Mouse (Mus musculus) limb, embryonic 12.5 days (tissue): ENCODE results near the gene Ogfod2. TPM values are rescaled to one million over a fixed set of nuclear protein-coding genes. Genes with fewer than 3 reads are reported as not detected.

Experiments used
- ATAC-seq: fragments of 200-750 bp; cut with Nextera tagmentation; 2 replicates; pipeline ENCODE4 v1.8.0; 2017; ENCODE audit warnings: low read depth, moderate TSS enrichment; ENCODE audit not compliant: insufficient number of reproducible peaks, insufficient read depth, low FRiP score, low TSS enrichment
- H3K27ac ChIP-seq: fragments of 300-500 bp; sonication (generic); 2 replicates; pipeline ENCODE4 v1.5.1; 2016; ENCODE audit warnings: mild to moderate bottlenecking, moderate library complexity
- H3K27me3 ChIP-seq: fragments of 300-500 bp; sonication (generic); 2 replicates; pipeline ENCODE4 v1.6.1; 2016; ENCODE audit warnings: mild to moderate bottlenecking, moderate library complexity
- H3K36me3 ChIP-seq: fragments of 300-500 bp; sonication (generic); 2 replicates; pipeline ENCODE4 v1.6.1; 2016; ENCODE audit warnings: mild to moderate bottlenecking, moderate library complexity
- H3K4me1 ChIP-seq: fragments of 300-500 bp; sonication (generic); replicated peaks from 2 replicates; pipeline ENCODE4 v1.6.1; 2016
- H3K4me2 ChIP-seq: fragments of 300-500 bp; sonication (generic); 2 replicates; pipeline ENCODE4 v1.6.1; 2016; ENCODE audit warnings: mild to moderate bottlenecking, moderate library complexity
- H3K4me3 ChIP-seq: fragments of 300-500 bp; sonication (generic); replicated peaks from 2 replicates; pipeline ENCODE4 v1.5.1; 2016; ENCODE audit warnings: mild to moderate bottlenecking
- H3K9ac ChIP-seq: fragments of 300-500 bp; sonication (generic); replicated peaks from 2 replicates; pipeline ENCODE4 v1.6.1; 2016; ENCODE audit warnings: mild to moderate bottlenecking, moderate library complexity
- H3K9me3 ChIP-seq: fragments of 300-500 bp; sonication (generic); 2 replicates; pipeline ENCODE4 v1.6.1; 2016; ENCODE audit warnings: mild to moderate bottlenecking, moderate library complexity
- WGBS: fragments of 180-500 bp; shearing (Covaris S2); methylation state at CpG from one replicate; pipeline ENCODE4 v1.1.7; 2016; 5-methylcytosine and 5-hydroxymethylcytosine counted together
- polyA plus RNA-seq: library from polyadenylated mRNA; unstranded; fragments of >200 nt; fragmentation: Nextera tagmentation; extraction: Ambion mirVana; gene quantifications from 2 replicates; pipeline ENCODE4 v1.2.1, GENCODE M21; 2016

Ogfod2 gene
- polyA plus RNA-seq, 1 experiment from 2014 or later = 13.9 TPM

DNA sequence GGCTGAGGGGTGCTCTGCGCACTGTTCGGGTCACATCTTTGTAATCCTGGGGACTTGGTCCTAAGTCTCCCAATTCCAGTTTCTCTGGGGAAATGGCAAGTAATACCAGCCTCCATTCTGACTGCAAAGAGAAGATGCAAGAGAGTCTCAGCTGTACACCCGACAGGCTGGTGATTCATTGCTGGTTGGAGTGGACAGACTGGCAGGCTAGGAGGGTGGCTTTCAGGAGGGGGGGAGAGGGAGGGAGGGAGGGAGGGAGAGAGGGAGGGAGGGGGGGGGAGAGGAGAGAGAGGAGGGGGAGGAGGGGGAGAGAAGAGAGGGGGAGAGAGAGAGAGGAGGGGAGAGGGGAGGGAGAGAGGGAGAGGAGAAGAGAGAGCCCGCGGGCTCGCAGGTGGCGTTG, 3.4 kb downstream of the Ogfod2 start:
- no peak for ATAC-seq
- 23% methylated on average over 7 of the region's 7 CpGs for WGBS
- Histone ChIP-seq H3K4me3 (peak overlapping the region; percentile 92), H3K4me2 (peak overlapping the region; percentile 97), H3K27ac (peak overlapping the region; percentile 88), H3K9ac (peak overlapping the region; percentile 93), H3K4me1 (peaks cover 48% of the 10 kb centered on the region), H3K27me3 (no peaks in the 10 kb centered on the region), H3K36me3 (peaks cover 40% of the 10 kb centered on the region), H3K9me3 (no peaks in the 10 kb centered on the region)

DNA sequence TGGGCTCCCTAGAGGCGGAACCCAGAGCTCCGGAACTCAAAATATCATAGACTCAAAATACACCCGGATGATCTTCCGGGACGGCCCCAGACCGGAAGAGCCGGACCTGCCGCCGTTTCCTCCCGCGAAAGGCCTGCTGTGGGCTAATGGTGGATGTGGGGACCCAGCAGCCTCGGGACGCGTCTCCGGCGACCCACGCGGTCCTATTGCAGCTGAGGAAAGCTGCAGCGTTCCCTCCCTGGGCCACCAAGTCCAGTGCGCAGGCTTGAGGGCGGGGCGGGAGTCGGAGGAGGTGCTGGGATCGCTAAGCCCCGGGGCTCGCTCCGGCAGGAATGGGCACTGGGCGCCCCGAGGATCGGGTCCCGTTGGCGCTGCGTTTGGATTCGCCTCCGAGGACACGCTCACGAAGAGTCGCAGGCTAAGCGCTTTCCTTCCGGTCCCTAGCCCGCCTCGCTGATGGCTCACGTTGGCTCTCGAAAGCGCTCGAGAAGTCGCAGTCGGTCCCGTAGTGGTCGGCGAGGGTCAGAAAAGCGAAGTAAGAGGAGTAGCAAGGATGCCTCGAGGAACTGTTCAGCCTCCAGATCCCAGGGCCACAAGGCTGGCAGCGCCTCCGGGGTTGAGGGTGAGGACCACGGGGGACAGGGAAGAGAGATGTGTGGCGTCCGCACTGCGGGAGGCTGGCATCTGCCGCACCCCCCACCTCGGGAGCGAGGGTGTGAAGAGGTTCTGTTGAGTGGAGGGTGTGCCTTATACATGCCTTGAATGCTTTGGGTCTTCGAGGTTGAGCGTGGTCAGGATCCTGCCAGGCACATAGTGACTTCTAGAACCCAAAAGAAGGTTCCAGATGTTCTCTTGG, 4.1 kb downstream of the Ogfod2 start, which contains the start of gene Arl6ip4:
Gene Arl6ip4, plus strand, starts transcription at position 100 of the 856 bp plus-strand sequence.
- Histone ChIP-seq H3K9ac (peak within 1 kb of the TSS; percentile 93), H3K4me3 (peak within 1 kb of the TSS; percentile 92), H3K36me3 (peaks cover 47% of the 10 kb centered on the region), H3K27ac (peak within 1 kb of the TSS; percentile 88), H3K4me2 (peak within 1 kb of the TSS; percentile 97), H3K9me3 (no peaks in the 10 kb centered on the region), H3K27me3 (no peaks in the 10 kb centered on the region), H3K4me1 (peaks cover 43% of the 10 kb centered on the region)
- 2% methylated on average over 64 of the region's 64 CpGs for WGBS
- ATAC-seq = no peak

DNA sequence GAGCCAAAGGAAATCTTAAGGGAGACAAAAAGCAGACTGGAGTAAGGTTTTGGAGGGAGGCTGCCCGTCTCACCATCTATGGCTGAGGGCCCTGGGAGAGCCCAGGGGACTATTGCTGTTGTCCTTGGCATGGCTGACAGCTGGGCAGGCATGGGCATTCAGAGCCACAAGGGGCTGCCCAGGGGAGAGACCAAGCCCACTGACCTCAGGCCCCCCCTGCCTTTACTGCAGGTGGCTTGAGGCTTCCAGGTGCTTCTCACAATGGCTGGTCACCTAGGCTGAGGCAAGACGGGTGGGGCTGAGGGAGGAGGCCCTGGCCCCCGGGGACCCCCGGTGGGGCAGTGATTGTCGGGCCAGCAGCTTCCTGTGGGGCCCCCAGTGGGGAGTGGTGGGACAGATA, 7.1 kb downstream of the Ogfod2 start:
- 92% methylated on average over 5 of the region's 5 CpGs for WGBS
- Histone ChIP-seq H3K36me3 (peaks cover 71% of the 10 kb centered on the region), H3K9ac (no peak overlapping the region), H3K4me2 (no peak overlapping the region), H3K4me1 (peaks cover 30% of the 10 kb centered on the region), H3K4me3 (no peak overlapping the region), H3K27ac (no peak overlapping the region), H3K27me3 (no peaks in the 10 kb centered on the region), H3K9me3 (no peaks in the 10 kb centered on the region)
- no peak for ATAC-seq

GRCm38 (mm10) chr5:124122357-124122756, 10.3 kb downstream of the Ogfod2 start:
- no peak for ATAC-seq
- Histone ChIP-seq H3K4me2 (no peak overlapping the region), H3K9ac (no peak overlapping the region), H3K36me3 (peaks cover 71% of the 10 kb centered on the region), H3K4me1 (peaks cover 15% of the 10 kb centered on the region), H3K27ac (no peak overlapping the region), H3K4me3 (no peak overlapping the region), H3K27me3 (no peaks in the 10 kb centered on the region), H3K9me3 (no peaks in the 10 kb centered on the region)
- 90% methylated on average over 18 of the region's 18 CpGs for WGBS

- 84% methylated on average over 11 of the region's 11 CpGs for WGBS
- no peak for ATAC-seq
- H3K27ac ChIP-seq = no peak overlapping the region
Measured at GRCm38 (mm10) chr5:124125093-124125492, 13.0 kb downstream of the Ogfod2 start.

GRCm38 (mm10) chr5:124134261-124134660, 22.2 kb downstream of the Ogfod2 start:
- H3K9ac ChIP-seq = no peak overlapping the region
- no peak overlapping the region for H3K4me2 ChIP-seq
- no peak overlapping the region for H3K27ac ChIP-seq
- H3K4me3 ChIP-seq = no peak overlapping the region
- 85% methylated on average over 5 of the region's 5 CpGs for WGBS
- peaks cover 17% of the 10 kb centered on the region; the same call in 1 of the 2 replicates for H3K36me3 ChIP-seq
- no peaks in the 10 kb centered on the region for H3K4me1 ChIP-seq
- no peak for ATAC-seq
- H3K27me3 ChIP-seq = no peaks in the 10 kb centered on the region
- no peaks in the 10 kb centered on the region for H3K9me3 ChIP-seq

More at GRCm38 (mm10) chr5:124125093-124125492, 13.0 kb downstream of the Ogfod2 start:
- H3K36me3 ChIP-seq = peaks cover 69% of the 10 kb centered on the region
- no peak overlapping the region for H3K4me3 ChIP-seq
- no peak overlapping the region for H3K4me2 ChIP-seq
- no peaks in the 10 kb centered on the region for H3K9me3 ChIP-seq
- no peaks in the 10 kb centered on the region for H3K4me1 ChIP-seq
- no peaks in the 10 kb centered on the region for H3K27me3 ChIP-seq
- H3K9ac ChIP-seq = no peak overlapping the region

GRCm38 (mm10) chr5:124138066-124138465, 26.0 kb downstream of the Ogfod2 start:
- Histone ChIP-seq H3K4me1 (no peaks in the 10 kb centered on the region), H3K27ac (no peak overlapping the region), H3K9me3 (0 out of 2 replicates have a peak, but pooled peaks cover 6% of the 10 kb centered on the region), H3K9ac (no peak overlapping the region), H3K27me3 (no peaks in the 10 kb centered on the region), H3K4me3 (no peak overlapping the region), H3K4me2 (no peak overlapping the region), H3K36me3 (peaks cover 16% of the 10 kb centered on the region; the same call in 1 of the 2 replicates)
- 86% methylated on average over 7 of the region's 7 CpGs for whole genome bisulfite sequencing
- no peak for ATAC-seq

DNA sequence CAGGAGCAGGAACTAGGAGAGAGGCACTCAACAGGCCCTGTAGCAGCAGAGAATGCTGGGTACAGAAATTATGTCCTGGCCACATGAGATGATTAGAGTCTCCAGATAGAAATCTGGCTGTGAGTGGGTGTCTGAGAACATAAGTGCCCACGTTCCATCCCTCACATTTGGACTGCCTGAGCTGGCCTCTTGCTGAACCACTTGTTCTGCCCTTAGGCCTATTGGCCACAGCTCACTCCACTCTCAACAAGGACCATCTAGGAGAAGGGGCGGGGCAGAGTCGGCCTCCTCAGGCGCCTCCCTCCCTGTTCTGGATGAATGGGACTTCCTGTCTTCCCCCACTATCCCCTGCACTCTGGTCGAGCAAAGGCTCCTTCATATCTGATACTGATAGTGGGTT, 36.9 kb downstream of the Ogfod2 start:
- no peak overlapping the region for H3K4me2 ChIP-seq
- H3K36me3 ChIP-seq = no peaks in the 10 kb centered on the region
- no peak overlapping the region for H3K27ac ChIP-seq
- H3K4me1 ChIP-seq = no peaks in the 10 kb centered on the region
- no peaks in the 10 kb centered on the region for H3K9me3 ChIP-seq
- ATAC-seq = no peak
- H3K27me3 ChIP-seq = no peaks in the 10 kb centered on the region
- H3K4me3 ChIP-seq = no peak overlapping the region
- 70% methylated on average over 5 of the region's 5 CpGs for WGBS
- H3K9ac ChIP-seq = no peak overlapping the region

DNA sequence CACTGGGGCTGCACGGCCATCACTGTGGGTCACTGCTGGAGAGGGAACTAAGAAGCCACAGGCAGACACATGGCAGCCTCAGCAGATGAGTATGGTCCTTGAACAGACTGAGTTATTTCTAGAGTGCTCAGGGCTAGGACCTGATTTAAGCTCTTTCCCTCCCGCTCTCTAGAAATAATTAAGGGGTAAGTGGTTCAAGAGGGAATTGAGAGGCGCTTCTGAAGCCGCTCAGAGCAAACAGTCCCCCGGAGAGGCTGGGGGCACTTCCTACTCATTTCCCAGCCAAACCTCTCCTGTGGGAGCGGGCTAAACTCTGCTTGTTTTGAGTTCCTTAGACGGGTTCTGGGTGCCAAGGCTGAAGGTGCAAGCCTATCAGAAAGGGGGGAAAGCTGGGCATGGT, 38.8 kb downstream of the Ogfod2 start:
- no peak overlapping the region for H3K4me3 ChIP-seq
- H3K9ac ChIP-seq = no peak overlapping the region
- 83% methylated on average over 7 of the region's 7 CpGs for WGBS
- no peak overlapping the region for H3K27ac ChIP-seq
- ATAC-seq = no peak
- no peak overlapping the region for H3K4me2 ChIP-seq
- H3K36me3 ChIP-seq = no peaks in the 10 kb centered on the region
- no peaks in the 10 kb centered on the region for H3K27me3 ChIP-seq
- H3K4me1 ChIP-seq = no peaks in the 10 kb centered on the region
- no peaks in the 10 kb centered on the region for H3K9me3 ChIP-seq

DNA sequence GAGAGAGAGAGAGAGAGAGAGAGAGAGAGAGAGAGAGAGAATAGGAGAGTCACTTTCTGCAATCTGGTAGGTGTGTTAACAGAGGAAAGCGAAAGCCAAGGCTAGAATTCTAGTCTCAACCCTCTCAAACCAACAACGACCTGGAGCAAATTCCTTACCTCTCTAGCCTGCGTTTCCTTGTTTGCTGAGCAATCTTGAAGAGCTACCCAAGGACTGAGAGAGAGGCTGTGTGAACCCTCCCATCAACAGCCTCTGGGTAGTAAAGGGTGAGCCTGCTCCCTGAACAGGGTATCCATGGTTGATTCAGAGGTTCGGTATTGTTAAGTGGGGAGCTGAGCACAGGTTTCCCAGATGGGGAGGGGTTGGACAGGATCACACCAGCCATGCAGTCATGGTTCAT, 40.6 kb downstream of the Ogfod2 start:
- Histone ChIP-seq H3K27ac (no peak overlapping the region), H3K4me2 (no peak overlapping the region), H3K27me3 (no peaks in the 10 kb centered on the region), H3K4me1 (no peaks in the 10 kb centered on the region), H3K9me3 (no peaks in the 10 kb centered on the region), H3K36me3 (no peaks in the 10 kb centered on the region), H3K9ac (no peak overlapping the region), H3K4me3 (no peak overlapping the region)
- 82% methylated on average over 4 of the region's 4 CpGs for WGBS
- ATAC-seq = no peak

DNA sequence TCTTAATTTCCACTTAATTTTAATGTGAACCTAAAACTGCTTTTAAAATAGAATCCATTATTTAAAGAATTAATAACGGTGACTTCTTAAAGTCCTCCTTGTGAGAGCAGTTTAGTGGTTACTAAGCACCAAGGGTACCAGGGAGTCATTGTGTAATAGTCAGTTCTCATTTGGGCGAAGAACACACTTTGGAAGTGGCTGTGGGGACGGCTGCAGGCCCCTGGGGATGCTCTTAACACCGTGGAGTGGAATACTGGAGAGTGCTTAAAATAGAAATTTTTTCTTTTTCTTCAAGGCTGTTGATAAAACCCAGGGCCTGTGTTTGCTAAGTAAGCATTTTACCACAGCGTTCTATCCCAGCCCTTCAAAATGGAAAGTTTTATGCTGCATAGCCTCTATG, 43.8 kb downstream of the Ogfod2 start:
- ATAC-seq = no peak

More for the DNA sequence above, 43.8 kb downstream of the Ogfod2 start:
- Histone ChIP-seq H3K27me3 (no peaks in the 10 kb centered on the region), H3K4me1 (peaks cover 10% of the 10 kb centered on the region), H3K4me2 (no peak overlapping the region), H3K4me3 (no peak overlapping the region), H3K9ac (no peak overlapping the region), H3K36me3 (no peaks in the 10 kb centered on the region), H3K27ac (no peak overlapping the region), H3K9me3 (no peaks in the 10 kb centered on the region)
- 88% methylated on average over 5 of the region's 5 CpGs for WGBS
